ENCODE assay signal across 8 mouse cellular contexts in genomic region chr1:64078011-64078746, GRCm38 (mm10). TPM values are rescaled to one million over a fixed set of nuclear protein-coding genes. Genes with fewer than 3 reads are reported as not detected.
DNase-seq lines count a peak whose midpoint lies in the region; ATAC-seq and TF ChIP-seq lines count a peak whose summit lies in the region.

No protein-coding gene starts in this region.

- 0 out of 2 replicates have a peak, but pooled peaks have one; percentile 15 for ATAC-seq in hindbrain, embryonic 14.5 days (ENCODE audit: low FRiP score)

- H3K4me3 ChIP-seq in left cerebral cortex, adult 2 months, result no peak overlapping the region
- H3K4me3 ChIP-seq in hindbrain, embryonic 14.5 days (replicated peaks; ENCODE audit: low read length), result no peak overlapping the region

- no peaks in the 10 kb centered on the region for H3K27me3 ChIP-seq in hindbrain, embryonic 14.5 days (ENCODE audit: control insufficient read depth, insufficient read depth, low read length)

- no peak for DNase-seq in left cerebral cortex, adult 2 months (ENCODE audit: extremely low spot score in 1 of 2, low spot score in 2 of 2)
- no peak for DNase-seq in left cerebral cortex, postnatal 10 days (ENCODE audit: extremely low spot score in 1 of 2, low spot score in 2 of 2)
- DNase-seq in c-Kit-positive CD71-negative TER-119-negative erythroid progenitor cells, embryonic 14.5 days (ENCODE audit: low read depth), result peak; percentile 50
- DNase-seq in hindbrain, embryonic 14.5 days (ENCODE audit: low spot score), result no peak
- peak; percentile 76 for DNase-seq in lung, postnatal 36 days
- DNase-seq in urinary bladder, postnatal 14 days (ENCODE audit: low spot score), result no peak
- no peak for DNase-seq in right cerebral cortex, postnatal 14 days
- no peak for DNase-seq in left cerebral cortex, postnatal 36 days (ENCODE audit: low spot score in 2 of 2)

- no peak overlapping the region for H3K4me2 ChIP-seq in hindbrain, embryonic 14.5 days (replicated peaks)

- H3K4me1 ChIP-seq in hindbrain, embryonic 14.5 days (replicated peaks; ENCODE audit: control insufficient read depth, insufficient read depth, low read length), result peaks cover 36% of the 10 kb centered on the region

- no peak overlapping the region for H3K9ac ChIP-seq in hindbrain, embryonic 14.5 days

- H3K9me3 ChIP-seq in hindbrain, embryonic 14.5 days (ENCODE audit: control insufficient read depth, low read length), result no peaks in the 10 kb centered on the region

- WGBS in hindbrain, embryonic 14.5 days, result 64% methylated on average over 9 of the region's 9 CpGs

- H3K27ac ChIP-seq in left cerebral cortex, adult 2 months, result peak overlapping the region; percentile 44
- H3K27ac ChIP-seq in hindbrain, embryonic 14.5 days, result peak overlapping the region; percentile 52; the same call in 1 of the 2 replicates

- intact Hi-C loops in left cerebral cortex, adult 2 months (cut with DNase I), result loop anchor here (5.0 kb wide), 1 partner anchor 39 kb away; no protein-coding TSS in a partner anchor
- intact Hi-C loops in left cerebral cortex, postnatal 10 days (cut with DNase I), result no loop called here
- intact Hi-C loops in left cerebral cortex, postnatal 36 days (cut with DNase I), result no loop called here

- no peak for TF ChIP-seq CTCF in left cerebral cortex, adult 2 months (IDR thresholded peaks at IDR 0.05)

- peaks cover 29% of the 10 kb centered on the region for H3K36me3 ChIP-seq in hindbrain, embryonic 14.5 days (replicated peaks; ENCODE audit: control insufficient read depth, insufficient read depth)

RNA-seq across cellular contexts. Expression of gene Klf7, which starts 43.9 kb away (rescaled TPM):
- 10 to 100 TPM; 41.1 to 46.5 TPM for total RNA-seq in left cerebral cortex, adult 2 months (2021)
- total RNA-seq in left cerebral cortex, postnatal 10 days (2021), result 10 to 100 TPM; 81.3 to 90.8 TPM
- 80.1 and 86.6 TPM in 2 replicates for polyA plus RNA-seq in hindbrain, embryonic 14.5 days (2014; fragmentation: Nextera tagmentation; extraction: Ambion mirVana)
- total RNA-seq in left cerebral cortex, postnatal 36 days (2021), result 10 to 100 TPM; 39.8 to 45.0 TPM

Comparison
In these comparisons a context has a peak if more than half of its experiments do, and no peak if none do; other contexts are left out.
1. DNase-seq: peak in c-Kit-positive CD71-negative TER-119-negative erythroid progenitor cells, embryonic 14.5 days (single experiment) and lung, postnatal 36 days (single experiment); none in left cerebral cortex, adult 2 months (0 of 2), left cerebral cortex, postnatal 10 days (0 of 2), hindbrain, embryonic 14.5 days (single experiment), urinary bladder, postnatal 14 days (single experiment), right cerebral cortex, postnatal 14 days (single experiment) and left cerebral cortex, postnatal 36 days (0 of 2).